Mouse (Mus musculus): ENCODE data around the gene Cdr2l. TPM values are rescaled to one million over a fixed set of nuclear protein-coding genes. Genes with fewer than 3 reads are reported as not detected.
A peak's percentile ranks its signal among the peaks of the same experiment; 100 is the strongest.

Cdr2l gene
- 7.6 and 7.8 TPM in 2 replicates for polyA plus RNA-seq (2015; fragmentation: Nextera tagmentation; extraction: Ambion mirVana)

DNA sequence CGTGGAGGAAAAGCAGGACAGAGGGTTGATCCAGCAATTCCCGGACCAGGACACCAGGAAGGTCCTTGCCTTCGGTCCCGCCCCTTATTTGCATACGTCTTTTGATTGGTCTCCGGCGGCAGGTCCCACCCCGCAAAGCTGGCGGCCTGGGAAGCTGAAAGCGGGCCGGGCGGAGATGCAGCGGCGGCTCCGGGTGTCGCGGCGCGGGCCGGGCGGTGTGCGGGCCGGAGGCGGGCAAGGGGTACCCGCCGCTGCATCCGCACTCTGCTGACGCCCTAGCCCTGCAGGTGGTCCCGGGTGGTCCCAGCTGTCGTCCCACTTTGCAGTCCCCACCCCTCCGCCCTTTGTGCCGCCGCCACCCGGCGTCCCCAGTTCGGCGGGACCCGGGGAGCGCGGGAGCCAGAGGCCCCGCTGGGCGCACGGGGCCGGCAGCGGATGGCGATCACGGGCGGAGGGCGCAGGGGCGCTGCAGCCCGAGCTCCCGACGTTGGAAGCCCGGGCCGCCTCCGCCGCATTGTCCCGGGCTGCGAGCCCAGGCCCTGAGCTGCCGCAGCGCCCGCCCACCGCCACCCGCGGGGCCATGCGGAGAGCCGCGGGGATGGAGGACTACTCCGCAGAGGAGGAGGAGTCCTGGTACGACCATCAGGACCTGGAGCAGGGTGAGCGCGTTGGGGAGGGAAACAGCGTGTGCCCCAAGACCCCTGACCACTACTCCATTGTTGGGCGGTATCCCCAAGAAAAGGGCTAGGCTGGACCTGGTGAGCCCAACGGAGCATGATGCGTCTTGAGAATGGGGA lies at the start of gene Cdr2l:
Gene Cdr2l, plus strand, starts transcription at position 174 of the 797 bp plus-strand sequence.
- under 1% methylated on average over 62 of the region's 76 CpGs for WGBS
- peak; percentile 98 for DNase-seq (ENCODE audit: low spot score)
- TF ChIP-seq CTCF (IDR thresholded peaks at IDR 0.05; ENCODE audit: low read depth), result no peak

GRCm38 (mm10) chr11:115334531-115334930 lies 47.2 kb upstream of the Cdr2l start, which contains the start of gene Otop3:
Gene Otop3, plus strand, starts transcription at chr11:115334731.
- 5% methylated on average over 29 of the region's 29 CpGs for WGBS
- Histone ChIP-seq H3K4me2 (ENCODE audit: low read length) (no peak within 1 kb of the TSS), H3K4me3 (replicated peaks; ENCODE audit: low read depth, low read length) (no peak within 1 kb of the TSS), H3K9ac (ENCODE audit: low read depth, low read length) (no peak within 1 kb of the TSS), H3K4me1 (replicated peaks; ENCODE audit: insufficient read depth, low read length) (no peaks in the 10 kb centered on the region), H3K27ac (no peak within 1 kb of the TSS), H3K36me3 (ENCODE audit: insufficient read depth, low read length) (no peaks in the 10 kb centered on the region), H3K27me3 (ENCODE audit: insufficient read depth, low read length) (peaks cover 22% of the 10 kb centered on the region), H3K9me3 (replicated peaks; ENCODE audit: low read length) (no peaks in the 10 kb centered on the region)
- DNase-seq (ENCODE audit: low spot score) (no peak), ATAC-seq (replicated peaks; ENCODE audit: low FRiP score, low read depth) (no peak)
- no peak for TF ChIP-seq CTCF (IDR thresholded peaks at IDR 0.05; ENCODE audit: low read depth)

More for the DNA sequence above, at the start of gene Cdr2l:
- Histone ChIP-seq H3K27ac (peak within 1 kb of the TSS; percentile 73), H3K27me3 (ENCODE audit: insufficient read depth, low read length) (no peaks in the 10 kb centered on the region), H3K9me3 (replicated peaks; ENCODE audit: low read length) (no peaks in the 10 kb centered on the region), H3K4me3 (replicated peaks; ENCODE audit: low read depth, low read length) (peak within 1 kb of the TSS; percentile 74), H3K36me3 (ENCODE audit: insufficient read depth, low read length) (no peaks in the 10 kb centered on the region), H3K4me2 (ENCODE audit: low read length) (peak within 1 kb of the TSS; percentile 82), H3K4me1 (replicated peaks; ENCODE audit: insufficient read depth, low read length) (peaks cover 25% of the 10 kb centered on the region; the same call in 1 of the 2 replicates), H3K9ac (ENCODE audit: low read depth, low read length) (peak within 1 kb of the TSS; percentile 78)
- peak; percentile 85 for ATAC-seq (replicated peaks; ENCODE audit: low FRiP score, low read depth)

DNA sequence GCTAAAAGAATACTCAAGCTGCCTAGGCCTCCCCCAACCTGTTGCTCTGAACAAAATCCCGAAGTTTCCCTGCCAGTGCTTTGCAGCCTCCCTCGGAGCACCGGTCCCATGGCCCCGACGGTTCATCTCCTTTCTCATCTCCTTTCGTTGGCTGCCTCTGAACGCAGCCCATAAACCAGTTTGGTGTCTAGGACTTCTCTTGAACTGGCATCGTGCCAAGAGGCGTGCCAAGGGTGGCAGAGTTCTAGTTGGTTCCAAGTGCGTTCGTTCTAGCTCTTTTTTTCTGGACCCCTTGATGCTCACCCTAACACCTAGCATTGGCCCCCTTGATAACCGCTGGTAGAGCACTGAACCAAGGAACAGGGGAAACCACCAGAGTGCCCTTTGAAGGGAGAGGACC lies 46.5 kb upstream of the Cdr2l start:
- ATAC-seq (replicated peaks; ENCODE audit: low FRiP score, low read depth) (no peak), DNase-seq (ENCODE audit: low spot score) (no peak)
- H3K4me1 ChIP-seq (replicated peaks; ENCODE audit: insufficient read depth, low read length), result no peaks in the 10 kb centered on the region
- H3K4me2 ChIP-seq (ENCODE audit: low read length), result no peak overlapping the region
- H3K4me3 ChIP-seq (replicated peaks; ENCODE audit: low read depth, low read length), result no peak overlapping the region
- no peak overlapping the region for H3K27ac ChIP-seq
- WGBS, result 59% methylated on average over 12 of the region's 12 CpGs
- peaks cover 22% of the 10 kb centered on the region for H3K27me3 ChIP-seq (ENCODE audit: insufficient read depth, low read length)
- TF ChIP-seq CTCF (IDR thresholded peaks at IDR 0.05; ENCODE audit: low read depth), result no peak
- H3K36me3 ChIP-seq (ENCODE audit: insufficient read depth, low read length), result no peaks in the 10 kb centered on the region
- no peak overlapping the region for H3K9ac ChIP-seq (ENCODE audit: low read depth, low read length)
- no peaks in the 10 kb centered on the region for H3K9me3 ChIP-seq (replicated peaks; ENCODE audit: low read length)

- Histone ChIP-seq H3K27ac (no peak overlapping the region), H3K4me3 (replicated peaks; ENCODE audit: low read depth, low read length) (no peak overlapping the region), H3K36me3 (ENCODE audit: insufficient read depth, low read length) (no peaks in the 10 kb centered on the region), H3K4me2 (ENCODE audit: low read length) (no peak overlapping the region), H3K9ac (ENCODE audit: low read depth, low read length) (no peak overlapping the region), H3K9me3 (replicated peaks; ENCODE audit: low read length) (no peaks in the 10 kb centered on the region), H3K27me3 (ENCODE audit: insufficient read depth, low read length) (peaks cover 22% of the 10 kb centered on the region), H3K4me1 (replicated peaks; ENCODE audit: insufficient read depth, low read length) (no peaks in the 10 kb centered on the region)
- WGBS, result 15% methylated on average over 6 of the region's 6 CpGs
- TF ChIP-seq CTCF (IDR thresholded peaks at IDR 0.05; ENCODE audit: low read depth), result no peak
- DNase-seq (ENCODE audit: low spot score) (peak; percentile 51), ATAC-seq (replicated peaks; ENCODE audit: low FRiP score, low read depth) (no peak)
These were observed 45.6 kb upstream of the Cdr2l start for GRCm38 (mm10) chr11:115336115-115336514.

- H3K9me3 ChIP-seq (replicated peaks; ENCODE audit: low read length), result no peaks in the 10 kb centered on the region
- no peak overlapping the region for H3K27ac ChIP-seq
- no peak overlapping the region for H3K4me2 ChIP-seq (ENCODE audit: low read length)
- peaks cover 19% of the 10 kb centered on the region for H3K27me3 ChIP-seq (ENCODE audit: insufficient read depth, low read length)
- TF ChIP-seq CTCF (IDR thresholded peaks at IDR 0.05; ENCODE audit: low read depth), result no peak
- H3K36me3 ChIP-seq (ENCODE audit: insufficient read depth, low read length), result no peaks in the 10 kb centered on the region
- no peak overlapping the region for H3K4me3 ChIP-seq (replicated peaks; ENCODE audit: low read depth, low read length)
- H3K4me1 ChIP-seq (replicated peaks; ENCODE audit: insufficient read depth, low read length), result no peaks in the 10 kb centered on the region
- DNase-seq (ENCODE audit: low spot score), result no peak
- H3K9ac ChIP-seq (ENCODE audit: low read depth, low read length), result no peak overlapping the region
- 64% methylated on average over 3 of the region's 3 CpGs for WGBS
- no peak for ATAC-seq (replicated peaks; ENCODE audit: low FRiP score, low read depth)
These were observed 44.4 kb upstream of the Cdr2l start for GRCm38 (mm10) chr11:115337350-115337749.

DNA sequence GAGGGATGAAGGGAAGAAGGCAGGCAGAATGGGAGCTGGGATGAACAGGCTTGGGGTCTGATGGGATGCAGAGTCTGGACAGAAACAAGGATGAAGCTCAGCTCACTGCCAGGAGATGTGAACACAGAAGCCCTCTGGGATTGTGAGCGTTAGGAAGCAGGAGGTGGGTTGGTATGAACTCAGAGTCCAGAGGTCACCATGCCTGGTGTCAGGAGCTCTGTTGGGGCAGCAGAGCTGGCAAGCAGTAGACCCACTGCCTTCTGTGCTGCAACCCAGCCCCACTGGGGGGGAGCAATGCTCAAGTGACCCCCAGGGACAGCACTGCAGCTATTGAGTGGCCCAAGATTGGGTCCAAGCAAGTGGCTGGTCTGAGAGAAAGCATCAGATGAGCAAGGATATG lies 43.9 kb upstream of the Cdr2l start:
- no peak for TF ChIP-seq CTCF (IDR thresholded peaks at IDR 0.05; ENCODE audit: low read depth)
- 69% methylated on average over 1 of the region's 1 CpGs for WGBS
- ATAC-seq (replicated peaks; ENCODE audit: low FRiP score, low read depth), result no peak
- peaks cover 16% of the 10 kb centered on the region for H3K27me3 ChIP-seq (ENCODE audit: insufficient read depth, low read length)
- H3K27ac ChIP-seq, result no peak overlapping the region
- no peak for DNase-seq (ENCODE audit: low spot score)
- no peak overlapping the region for H3K9ac ChIP-seq (ENCODE audit: low read depth, low read length)
- H3K4me2 ChIP-seq (ENCODE audit: low read length), result no peak overlapping the region
- no peaks in the 10 kb centered on the region for H3K4me1 ChIP-seq (replicated peaks; ENCODE audit: insufficient read depth, low read length)
- no peaks in the 10 kb centered on the region for H3K9me3 ChIP-seq (replicated peaks; ENCODE audit: low read length)
- H3K36me3 ChIP-seq (ENCODE audit: insufficient read depth, low read length), result no peaks in the 10 kb centered on the region
- no peak overlapping the region for H3K4me3 ChIP-seq (replicated peaks; ENCODE audit: low read depth, low read length)
